Mouse (Mus musculus) forebrain, embryonic 15.5 days (tissue): ENCODE results near the gene Man2a2. TPM values are rescaled to one million over a fixed set of nuclear protein-coding genes. Genes with fewer than 3 reads are reported as not detected.

Source experiments
- ATAC-seq: fragments of 200-750 bp; cut with Nextera tagmentation; replicated peaks from 2 replicates; pipeline ENCODE4 v1.8.0; 2017; ENCODE audit warnings: mild to moderate bottlenecking, moderate TSS enrichment, moderate library complexity
- H3K27ac ChIP-seq: fragments of 300-500 bp; sonication (generic); replicated peaks from 2 replicates; pipeline ENCODE4 v1.5.1; 2015; ENCODE audit warnings: mild to moderate bottlenecking, inconsistent platforms
- H3K27me3 ChIP-seq: fragments of 300-500 bp; sonication (generic); 2 replicates; pipeline ENCODE4 v1.6.1; 2015; ENCODE audit warnings: inconsistent platforms
- H3K36me3 ChIP-seq: fragments of 300-500 bp; sonication (generic); 2 replicates; pipeline ENCODE4 v1.6.1; 2015; ENCODE audit warnings: mild to moderate bottlenecking, inconsistent platforms
- H3K4me1 ChIP-seq: fragments of 300-500 bp; sonication (generic); 2 replicates; pipeline ENCODE4 v1.6.1; 2015; ENCODE audit warnings: inconsistent platforms
- H3K4me2 ChIP-seq: fragments of 300-500 bp; sonication (generic); replicated peaks from 2 replicates; pipeline ENCODE4 v1.6.1; 2015; ENCODE audit warnings: mild to moderate bottlenecking, inconsistent platforms
- H3K4me3 ChIP-seq: fragments of 300-500 bp; sonication (generic); 2 replicates; pipeline ENCODE4 v1.5.1; 2015; ENCODE audit warnings: mild to moderate bottlenecking, inconsistent platforms
- H3K9ac ChIP-seq: fragments of 300-500 bp; sonication (generic); replicated peaks from 2 replicates; pipeline ENCODE4 v1.6.1; 2015; ENCODE audit warnings: mild to moderate bottlenecking, inconsistent platforms
- H3K9me3 ChIP-seq: fragments of 300-500 bp; sonication (generic); 2 replicates; pipeline ENCODE4 v1.6.1; 2016; ENCODE audit warnings: inconsistent platforms
- WGBS: fragments of 180-500 bp; shearing (Covaris S2); methylation state at CpG from one replicate; pipeline ENCODE4 v1.1.7; 2015; ENCODE audit warnings: mixed read lengths; 5-methylcytosine and 5-hydroxymethylcytosine counted together
- polyA plus RNA-seq: library from polyadenylated mRNA; unstranded; fragments of >200 nt; fragmentation: Nextera tagmentation; extraction: Ambion mirVana; gene quantifications from 2 replicates; pipeline ENCODE4 v1.2.1, GENCODE M21; 2015

Gene Man2a2
- polyA plus RNA-seq, 1 experiment from 2014 or later = 19.2 TPM

DNA sequence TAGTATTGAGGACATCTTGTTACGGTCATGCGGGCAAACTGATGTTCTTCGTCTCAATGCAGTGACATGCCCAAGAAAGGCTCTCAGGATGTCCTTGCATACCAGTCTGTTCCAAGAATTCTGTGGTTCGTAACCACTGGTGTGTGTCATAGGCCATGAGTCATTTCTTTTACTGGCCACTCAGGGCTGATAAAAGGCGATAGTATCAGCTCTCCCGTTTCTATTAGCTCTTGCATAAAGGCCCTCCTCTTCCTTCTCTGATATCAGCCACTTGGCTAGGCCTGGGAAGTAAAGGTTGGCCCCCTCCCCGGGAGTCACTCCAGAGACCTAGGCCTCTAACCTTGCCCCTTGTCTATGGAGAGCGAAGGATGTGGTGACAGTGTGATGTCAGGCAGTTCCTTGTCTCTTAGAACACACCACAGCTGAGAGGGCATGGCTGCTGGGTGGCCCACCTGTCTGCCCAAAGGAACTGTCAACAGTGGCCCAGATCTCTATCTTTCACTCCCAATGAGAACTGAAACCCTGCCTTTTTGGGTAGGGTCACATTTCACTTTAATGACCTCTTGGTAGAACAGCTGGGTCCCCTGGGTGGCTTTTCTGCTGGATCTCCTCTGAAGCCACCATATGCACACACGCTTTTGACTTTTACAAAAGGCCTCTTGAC, 4.3 kb upstream of the Man2a2 start:
- Histone ChIP-seq H3K9me3 (no peaks in the 10 kb centered on the region), H3K9ac (no peak overlapping the region), H3K36me3 (no peaks in the 10 kb centered on the region), H3K4me3 (no peak overlapping the region), H3K27ac (no peak overlapping the region), H3K27me3 (no peaks in the 10 kb centered on the region), H3K4me1 (no peaks in the 10 kb centered on the region), H3K4me2 (no peak overlapping the region)
- ATAC-seq = no peak
- 88% methylated on average over 9 of the region's 9 CpGs for WGBS

GRCm38 (mm10) chr7:80374733-80375132, 3.6 kb upstream of the Man2a2 start:
- Histone ChIP-seq H3K9me3 (no peaks in the 10 kb centered on the region), H3K36me3 (no peaks in the 10 kb centered on the region), H3K4me1 (peaks cover 6% of the 10 kb centered on the region), H3K27ac (no peak overlapping the region), H3K9ac (no peak overlapping the region), H3K27me3 (no peaks in the 10 kb centered on the region), H3K4me3 (no peak overlapping the region), H3K4me2 (no peak overlapping the region)
- no peak for ATAC-seq
- WGBS = 87% methylated on average over 3 of the region's 3 CpGs

DNA sequence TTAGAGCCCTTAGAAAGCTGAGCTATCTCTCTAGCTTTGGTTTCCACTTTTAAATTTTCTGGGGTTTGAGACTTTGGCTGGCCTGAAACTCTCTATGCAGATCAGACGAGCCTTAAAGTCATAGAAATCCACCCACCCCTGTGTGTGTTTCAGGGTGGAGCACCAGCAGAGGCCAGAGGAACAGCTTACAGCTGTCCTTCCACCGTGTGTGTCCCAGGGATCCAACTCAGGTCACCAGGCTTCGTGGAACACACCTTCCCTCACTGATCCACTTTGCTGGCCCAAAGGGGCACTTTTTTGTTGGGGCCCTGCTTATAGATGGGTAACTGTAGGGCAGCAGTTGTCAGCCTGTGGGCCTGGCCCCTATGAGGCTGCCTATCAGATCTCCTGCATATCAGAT, 3.1 kb upstream of the Man2a2 start:
- WGBS = 65% methylated on average over 3 of the region's 3 CpGs
- Histone ChIP-seq H3K4me1 (peaks cover 10% of the 10 kb centered on the region), H3K27me3 (no peaks in the 10 kb centered on the region), H3K36me3 (no peaks in the 10 kb centered on the region), H3K4me2 (no peak overlapping the region), H3K4me3 (no peak overlapping the region), H3K9me3 (no peaks in the 10 kb centered on the region), H3K27ac (no peak overlapping the region), H3K9ac (no peak overlapping the region)
- no peak for ATAC-seq

DNA sequence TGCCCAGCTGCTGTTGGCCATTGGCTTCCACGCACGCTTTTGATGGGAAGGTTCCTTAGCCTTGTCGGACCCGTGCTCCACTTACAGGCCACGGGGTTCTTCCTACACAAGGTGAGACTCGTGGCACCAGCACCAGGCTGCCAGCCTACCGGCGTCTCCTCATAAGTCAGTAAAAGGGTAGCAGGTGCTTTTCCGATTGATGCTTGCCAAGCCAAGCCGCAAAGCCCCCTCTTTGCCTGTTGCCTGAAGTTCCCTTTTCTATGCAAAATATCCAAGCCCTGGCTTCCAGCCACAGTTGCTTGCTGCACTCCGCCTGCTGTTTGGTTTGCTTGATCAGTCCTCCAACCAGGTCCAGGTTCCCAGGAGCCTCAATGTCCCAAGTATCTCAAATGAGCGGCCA, 2.7 kb upstream of the Man2a2 start:
- H3K27me3 ChIP-seq = no peaks in the 10 kb centered on the region
- H3K36me3 ChIP-seq = no peaks in the 10 kb centered on the region
- H3K4me1 ChIP-seq = peaks cover 12% of the 10 kb centered on the region
- no peak overlapping the region for H3K4me2 ChIP-seq
- no peak for ATAC-seq
- 73% methylated on average over 12 of the region's 12 CpGs for WGBS
- H3K9ac ChIP-seq = no peak overlapping the region
- H3K27ac ChIP-seq = no peak overlapping the region
- H3K4me3 ChIP-seq = no peak overlapping the region
- no peaks in the 10 kb centered on the region for H3K9me3 ChIP-seq

- no peak for ATAC-seq
- Histone ChIP-seq H3K9me3 (no peaks in the 10 kb centered on the region), H3K9ac (no peak overlapping the region), H3K27me3 (no peaks in the 10 kb centered on the region), H3K4me1 (peaks cover 12% of the 10 kb centered on the region), H3K4me2 (no peak overlapping the region), H3K4me3 (no peak overlapping the region), H3K36me3 (peaks cover 4% of the 10 kb centered on the region; the same call in 1 of the 2 replicates), H3K27ac (no peak overlapping the region)
- 83% methylated on average over 4 of the region's 4 CpGs for WGBS
Observed at GRCm38 (mm10) chr7:80373352-80373751, 2.2 kb upstream of the Man2a2 start.

DNA sequence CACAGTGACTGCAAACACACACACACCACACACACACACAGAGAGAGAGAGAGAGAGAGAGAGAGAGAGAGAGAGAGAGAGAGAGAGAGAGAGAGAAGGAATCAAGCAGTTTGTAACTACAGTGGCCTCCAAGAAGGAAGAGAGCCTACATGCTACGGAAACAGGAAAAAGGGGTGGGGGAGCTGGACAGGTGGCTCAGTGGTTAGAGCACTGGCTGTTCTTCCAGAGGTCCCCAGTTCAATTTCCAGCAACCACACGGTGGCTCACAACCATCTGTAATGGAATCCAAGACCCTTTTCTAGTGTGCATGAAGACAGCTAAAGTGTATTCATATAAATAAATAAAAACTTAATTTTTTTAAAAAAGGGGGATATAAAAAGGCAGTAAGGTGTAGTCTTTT, 1.5 kb upstream of the Man2a2 start:
- Histone ChIP-seq H3K9me3 (no peaks in the 10 kb centered on the region), H3K36me3 (peaks cover 11% of the 10 kb centered on the region; the same call in 1 of the 2 replicates), H3K9ac (no peak overlapping the region), H3K27me3 (no peaks in the 10 kb centered on the region), H3K27ac (no peak overlapping the region), H3K4me3 (no peak overlapping the region), H3K4me2 (no peak overlapping the region), H3K4me1 (peaks cover 12% of the 10 kb centered on the region)
- ATAC-seq = no peak
- WGBS = 69% methylated on average over 2 of the region's 2 CpGs

DNA sequence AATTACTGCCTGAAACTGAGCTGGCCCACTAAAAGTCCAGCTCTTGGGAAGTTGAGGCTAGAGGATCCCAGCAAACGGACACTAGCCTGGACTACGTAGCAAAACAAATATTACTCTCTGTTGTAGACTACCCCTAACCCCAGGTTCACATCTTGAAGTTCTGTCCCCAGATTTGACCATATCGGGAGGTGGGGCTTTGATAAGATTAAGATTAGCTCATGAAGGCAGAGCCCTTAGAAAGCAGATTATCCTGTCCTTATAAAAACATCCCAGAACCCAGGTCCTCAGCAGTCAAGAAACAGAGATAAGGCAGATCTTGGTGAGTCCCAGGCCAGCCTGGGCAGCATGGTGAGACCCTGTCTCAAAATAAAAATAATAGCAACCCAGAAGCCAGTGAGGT, 991 bp upstream of the Man2a2 start:
- H3K27ac ChIP-seq = no peak overlapping the region
- no peak overlapping the region for H3K9ac ChIP-seq
- peaks cover 12% of the 10 kb centered on the region for H3K4me1 ChIP-seq
- ATAC-seq = no peak
- H3K36me3 ChIP-seq = peaks cover 15% of the 10 kb centered on the region; the same call in 1 of the 2 replicates
- no peaks in the 10 kb centered on the region for H3K9me3 ChIP-seq
- 90% methylated on average over 3 of the region's 3 CpGs for WGBS
- no peak overlapping the region for H3K4me2 ChIP-seq
- no peaks in the 10 kb centered on the region for H3K27me3 ChIP-seq
- no peak overlapping the region for H3K4me3 ChIP-seq

DNA sequence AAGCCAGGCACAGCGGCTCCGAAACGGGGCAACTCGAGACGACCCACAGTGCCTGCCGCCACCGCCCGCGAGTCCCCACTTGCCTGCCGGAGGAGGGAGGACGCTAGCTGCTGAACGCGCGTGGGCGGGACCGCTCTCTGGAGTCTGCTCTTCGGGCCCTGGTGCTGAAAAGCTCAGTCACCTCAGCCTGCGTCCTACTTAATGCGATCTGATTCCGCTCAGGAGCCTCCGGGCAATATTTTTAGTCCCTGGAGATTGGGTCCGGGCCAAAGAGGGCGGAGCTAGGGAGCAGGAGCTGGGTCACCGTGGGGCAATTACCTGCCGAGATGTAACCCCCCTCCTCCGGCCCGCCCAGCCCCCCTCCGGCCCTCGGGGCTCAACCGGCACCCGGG, 530 bp downstream of the Man2a2 start:
- Histone ChIP-seq H3K27me3 (no peaks in the 10 kb centered on the region), H3K4me2 (peak overlapping the region; percentile 76), H3K4me1 (peaks cover 12% of the 10 kb centered on the region), H3K9ac (peak overlapping the region; percentile 94), H3K4me3 (peak overlapping the region; percentile 98), H3K36me3 (peaks cover 28% of the 10 kb centered on the region), H3K27ac (peak overlapping the region; percentile 87), H3K9me3 (no peaks in the 10 kb centered on the region)
- peak; percentile 62 for ATAC-seq
- WGBS = under 1% methylated on average over 31 of the region's 31 CpGs

GRCm38 (mm10) chr7:80369967-80370431, 1.2 kb downstream of the Man2a2 start:
- Histone ChIP-seq H3K4me3 (peak overlapping the region; percentile 98), H3K27ac (peak overlapping the region; percentile 87)
- 52% methylated on average over 4 of the region's 4 CpGs for WGBS

GRCm38 (mm10) chr7:80369461-80369860, 1.7 kb downstream of the Man2a2 start:
- H3K27me3 ChIP-seq = no peaks in the 10 kb centered on the region
- peak overlapping the region; percentile 76 for H3K4me2 ChIP-seq
- peaks cover 33% of the 10 kb centered on the region for H3K36me3 ChIP-seq
- H3K4me3 ChIP-seq = peak overlapping the region; percentile 98
- H3K9ac ChIP-seq = peak overlapping the region; percentile 94; the same call in 1 of the 2 replicates
- ATAC-seq = no peak
- no peaks in the 10 kb centered on the region for H3K9me3 ChIP-seq
- no peak overlapping the region for H3K27ac ChIP-seq
- WGBS = 67% methylated on average over 5 of the region's 5 CpGs
- peaks cover 12% of the 10 kb centered on the region for H3K4me1 ChIP-seq

More at GRCm38 (mm10) chr7:80369967-80370431, 1.2 kb downstream of the Man2a2 start:
- H3K4me1 ChIP-seq = peaks cover 12% of the 10 kb centered on the region
- peak overlapping the region; percentile 94 for H3K9ac ChIP-seq
- peaks cover 29% of the 10 kb centered on the region for H3K36me3 ChIP-seq
- no peaks in the 10 kb centered on the region for H3K27me3 ChIP-seq
- peak overlapping the region; percentile 76 for H3K4me2 ChIP-seq
- no peaks in the 10 kb centered on the region for H3K9me3 ChIP-seq
- peak; percentile 5; the same call in 1 of the 2 replicates for ATAC-seq

GRCm38 (mm10) chr7:80368635-80369421, 2.3 kb downstream of the Man2a2 start:
- H3K27ac ChIP-seq = no peak overlapping the region
- no peak for ATAC-seq
- H3K36me3 ChIP-seq = peaks cover 38% of the 10 kb centered on the region
- no peaks in the 10 kb centered on the region for H3K27me3 ChIP-seq
- no peak overlapping the region for H3K4me3 ChIP-seq
- H3K4me1 ChIP-seq = peaks cover 12% of the 10 kb centered on the region
- 85% methylated on average over 20 of the region's 20 CpGs for WGBS
- H3K9ac ChIP-seq = no peak overlapping the region
- no peaks in the 10 kb centered on the region for H3K9me3 ChIP-seq
- H3K4me2 ChIP-seq = no peak overlapping the region

- Histone ChIP-seq H3K9ac (no peak overlapping the region), H3K4me3 (no peak overlapping the region), H3K27ac (no peak overlapping the region), H3K27me3 (no peaks in the 10 kb centered on the region), H3K4me2 (no peak overlapping the region), H3K4me1 (peaks cover 12% of the 10 kb centered on the region), H3K9me3 (no peaks in the 10 kb centered on the region), H3K36me3 (peaks cover 46% of the 10 kb centered on the region)
- WGBS = 90% methylated on average over 9 of the region's 9 CpGs
- no peak for ATAC-seq
Observed at GRCm38 (mm10) chr7:80368009-80368408, 3.2 kb downstream of the Man2a2 start.
